Mouse (Mus musculus) C2C12 (cell line): ENCODE measurements around the gene Bri3bp. TPM values are rescaled to one million over a fixed set of nuclear protein-coding genes. Genes with fewer than 3 reads are reported as not detected.

Experiments
- H3K27me3 ChIP-seq: one replicate; pipeline ENCODE4 v1.6.1; 2011; ENCODE audit not compliant: control insufficient read depth, insufficient read depth, insufficient read length
- H3K36me3 ChIP-seq: one replicate; pipeline ENCODE4 v1.6.1; 2011; ENCODE audit not compliant: control insufficient read depth, insufficient read depth
- H3K4me3 ChIP-seq: one replicate; pipeline ENCODE4 v1.5.1; 2011; ENCODE audit warnings: mild to moderate bottlenecking, control low read depth; ENCODE audit not compliant: poor library complexity, insufficient read depth, severe bottlenecking
- H3K79me2 ChIP-seq: one replicate; pipeline ENCODE4 v1.6.1; 2011; ENCODE audit not compliant: control insufficient read depth, insufficient read depth
- H3K79me3 ChIP-seq: one replicate; pipeline ENCODE4 v1.6.1; 2011; ENCODE audit warnings: low read depth, control low read depth
- H3ac ChIP-seq: one replicate; pipeline ENCODE3; 2011; ENCODE audit warnings: low read depth; ENCODE audit not compliant: control insufficient read depth, insufficient read length
- CEBPB ChIP-seq: IDR thresholded peaks from one replicate; pipeline ENCODE4 v1.6.1; 2011; ENCODE audit warnings: low read depth, mild to moderate bottlenecking, control low read depth, moderate library complexity
- CTCF ChIP-seq: IDR thresholded peaks from one replicate; pipeline ENCODE4 v1.5.1; 2011; ENCODE audit not compliant: control insufficient read depth, insufficient read depth, insufficient read length
- FOSL1 ChIP-seq: IDR thresholded peaks from one replicate; pipeline ENCODE4 v1.8.0; 2011; ENCODE audit warnings: mild to moderate bottlenecking, low read length; ENCODE audit not compliant: poor library complexity, insufficient read depth, severe bottlenecking
- MAX ChIP-seq: IDR thresholded peaks from one replicate; pipeline ENCODE4 v1.6.1; 2011; ENCODE audit warnings: mild to moderate bottlenecking, control low read depth
- MYOD1 ChIP-seq: IDR thresholded peaks from one replicate; pipeline ENCODE4 v1.6.1; 2011; ENCODE audit warnings: low read depth; ENCODE audit not compliant: control insufficient read depth, insufficient read length
- MYOG ChIP-seq: IDR thresholded peaks from one replicate; pipeline ENCODE4 v1.6.1; 2011; ENCODE audit not compliant: control insufficient read depth, insufficient read length; ENCODE audit errors: extremely low read depth
- USF1 ChIP-seq: IDR thresholded peaks from one replicate; pipeline ENCODE4 v1.6.1; 2011; ENCODE audit warnings: low read depth, mild to moderate bottlenecking, control low read depth, moderate library complexity
- polyA plus RNA-seq: library from polyadenylated mRNA; unstranded; fragments of >200 nt; fragmentation: generic; extraction: Trizol; gene quantifications from one replicate; pipeline ENCODE4 v1.2.1, GENCODE M21; 2012; ENCODE audit warnings: missing spikeins

Bri3bp gene
- polyA plus RNA-seq, 1 experiment = 29.4 TPM

DNA sequence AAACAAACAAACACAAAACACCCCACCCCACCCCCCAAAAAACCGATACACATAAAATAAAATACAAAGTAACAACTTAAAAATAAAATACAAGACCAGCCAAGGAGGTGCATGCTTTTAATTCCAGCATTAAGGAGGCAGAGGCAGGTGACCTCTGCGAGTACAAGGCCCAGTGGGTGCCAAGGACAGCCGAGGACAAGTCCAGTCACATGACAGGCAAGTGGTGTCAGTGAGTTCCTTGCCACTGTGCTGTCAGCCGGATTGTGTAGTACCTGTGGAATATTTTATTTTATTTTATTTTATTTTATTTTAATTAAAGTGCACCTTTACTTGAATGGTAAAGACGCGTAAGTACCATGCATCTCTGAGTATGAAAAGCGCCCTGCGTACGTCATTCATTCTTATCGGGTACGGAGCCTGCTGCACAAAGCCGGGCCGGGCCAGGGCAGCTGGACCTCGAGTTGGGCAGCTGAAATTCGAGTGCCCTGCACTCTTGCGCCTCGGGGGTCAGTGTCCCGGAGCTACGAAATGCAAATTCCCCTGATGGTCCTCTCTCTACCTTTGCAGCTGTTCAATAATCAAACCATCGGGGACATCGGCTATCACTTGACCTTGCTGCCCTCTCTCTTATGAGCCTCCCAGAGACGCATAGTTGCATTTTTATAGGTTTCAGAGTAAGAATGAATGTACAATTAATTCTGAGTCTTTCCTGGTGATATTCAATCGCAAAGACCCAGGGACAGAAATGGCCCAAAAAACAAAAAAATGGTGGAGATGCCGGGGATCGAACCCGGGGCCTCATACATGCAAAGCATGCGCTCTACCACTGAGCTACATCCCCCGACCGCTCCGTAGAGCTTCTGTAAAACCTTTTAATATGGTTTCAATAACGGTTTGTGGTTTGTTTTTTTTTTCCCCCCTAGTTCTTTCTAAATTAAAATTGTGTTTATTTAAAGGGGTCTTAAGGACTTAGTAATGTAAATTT lies 37.6 kb upstream of the Bri3bp start:
- TF ChIP-seq MYOG (no peak), USF1 (peak; percentile 72)
- H3K27me3 ChIP-seq = no peaks in the 10 kb centered on the region
- peak overlapping the region; percentile 39 for H3K4me3 ChIP-seq
- H3K79me3 ChIP-seq = no peaks in the 10 kb centered on the region
- no peak overlapping the region for H3ac ChIP-seq
- no peaks in the 10 kb centered on the region for H3K79me2 ChIP-seq
- no peaks in the 10 kb centered on the region for H3K36me3 ChIP-seq

GRCm38 (mm10) chr5:125404536-125404902 lies 36.8 kb upstream of the Bri3bp start:
- Histone ChIP-seq H3K79me3 (no peaks in the 10 kb centered on the region), H3ac (peak overlapping the region; percentile 67), H3K4me3 (peak overlapping the region; percentile 39), H3K27me3 (no peaks in the 10 kb centered on the region), H3K36me3 (no peaks in the 10 kb centered on the region), H3K79me2 (no peaks in the 10 kb centered on the region)
- TF ChIP-seq FOSL1 = no peak

DNA sequence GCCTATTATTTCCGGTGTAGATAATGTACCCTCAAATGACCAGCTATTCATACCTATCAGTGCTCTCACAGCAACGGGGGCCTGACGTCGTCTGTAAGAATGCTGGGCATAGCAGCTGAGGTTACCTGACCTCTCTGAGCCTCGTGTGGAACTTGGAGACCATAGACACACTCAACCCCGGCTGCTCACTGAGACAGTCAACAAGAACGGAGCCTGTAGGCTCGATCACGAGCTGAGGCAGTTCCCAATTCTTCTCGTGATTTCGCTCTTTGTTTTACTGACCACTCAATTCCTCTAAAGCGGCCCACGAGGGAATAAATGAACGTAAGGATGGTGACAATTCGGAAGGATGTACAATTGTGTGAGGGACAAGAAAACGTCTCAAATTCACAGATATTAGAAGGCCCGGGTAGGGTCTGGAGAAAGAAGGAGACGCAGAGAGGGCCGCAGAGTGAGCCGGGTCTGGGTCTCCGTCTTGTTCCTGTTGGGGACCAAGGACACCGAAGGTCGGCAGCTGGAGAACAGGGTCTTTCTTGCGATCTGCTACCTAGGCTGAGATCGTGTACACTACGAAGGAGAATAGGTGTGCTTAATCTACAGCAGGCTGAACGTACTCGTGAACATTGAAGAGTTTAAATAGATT lies 36.3 kb upstream of the Bri3bp start:
- Histone ChIP-seq H3K79me3 (no peaks in the 10 kb centered on the region), H3K27me3 (no peaks in the 10 kb centered on the region), H3ac (peak overlapping the region; percentile 67), H3K36me3 (no peaks in the 10 kb centered on the region), H3K4me3 (peak overlapping the region; percentile 39), H3K79me2 (no peaks in the 10 kb centered on the region)
- TF ChIP-seq USF1 = no peak
- no peak for TF ChIP-seq MYOD1
- no peak for TF ChIP-seq CTCF
- TF ChIP-seq FOSL1 = no peak
- TF ChIP-seq CEBPB = no peak
- no peak for TF ChIP-seq MAX
- TF ChIP-seq MYOG = no peak

- no peak for TF ChIP-seq CEBPB
- TF ChIP-seq MYOD1 = no peak
- TF ChIP-seq FOSL1 = no peak
- no peak for TF ChIP-seq CTCF
- TF ChIP-seq MYOG = no peak
- TF ChIP-seq USF1 = no peak
- no peak for TF ChIP-seq MAX
- H3K4me3 ChIP-seq = peak overlapping the region; percentile 39
- H3K27me3 ChIP-seq = no peaks in the 10 kb centered on the region
- no peaks in the 10 kb centered on the region for H3K79me3 ChIP-seq
- H3K36me3 ChIP-seq = no peaks in the 10 kb centered on the region
- no peaks in the 10 kb centered on the region for H3K79me2 ChIP-seq
- no peak overlapping the region for H3ac ChIP-seq
Measured at GRCm38 (mm10) chr5:125405546-125406248, 35.7 kb upstream of the Bri3bp start.

DNA sequence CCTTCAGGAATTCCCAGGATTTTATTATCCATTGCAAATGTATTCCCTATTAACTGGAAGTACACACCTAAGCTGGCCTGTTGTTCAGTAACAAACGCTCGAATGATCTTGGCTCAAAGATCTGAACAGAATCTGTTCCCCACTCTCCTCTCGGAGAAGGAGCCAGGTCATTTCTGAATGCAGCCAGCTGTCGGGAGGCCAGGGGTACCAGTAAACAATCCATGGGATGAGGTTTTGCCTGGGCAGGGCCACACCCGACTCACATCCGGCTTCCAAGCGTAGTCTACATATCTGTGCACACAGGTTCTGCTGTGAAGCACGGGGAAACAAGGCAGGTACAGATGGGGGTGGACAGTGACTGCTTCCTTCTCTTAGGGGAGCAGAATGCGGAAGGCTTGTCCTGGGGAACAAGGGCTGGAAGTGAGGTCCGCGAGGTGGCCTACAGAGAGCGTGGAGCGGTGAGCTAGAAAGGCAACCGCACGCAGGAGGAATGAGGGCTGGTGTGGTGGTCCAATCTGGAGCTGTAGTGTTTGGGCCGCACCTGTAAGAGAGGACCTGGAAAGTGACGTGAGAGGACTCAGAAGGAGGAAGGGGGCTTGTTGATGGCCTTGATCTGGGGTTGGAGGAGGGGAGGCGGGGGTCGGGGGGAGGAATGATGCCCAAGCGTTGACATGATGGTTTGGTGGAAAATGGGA lies 34.9 kb upstream of the Bri3bp start:
- no peak for TF ChIP-seq FOSL1
- TF ChIP-seq USF1 = no peak
- TF ChIP-seq MYOD1 = no peak
- TF ChIP-seq CTCF = no peak
- Histone ChIP-seq H3K27me3 (no peaks in the 10 kb centered on the region), H3K4me3 (peak overlapping the region; percentile 28), H3K79me3 (no peaks in the 10 kb centered on the region), H3K36me3 (no peaks in the 10 kb centered on the region), H3K79me2 (no peaks in the 10 kb centered on the region), H3ac (peak overlapping the region; percentile 42)
